Mouse (Mus musculus) layer of hippocampus, adult 18-20 months (tissue): ENCODE results near the gene H2-K1. TPM values are rescaled to one million over a fixed set of nuclear protein-coding genes. Genes with fewer than 3 reads are reported as not detected.
A peak's percentile ranks its signal among the peaks of the same experiment; 100 is the strongest.

Experiments used
- DNase-seq, 2 experiments: peaks; one replicate each; pipeline ENCODE4 v3.0.0; 2022; ENCODE audit warnings: low spot score in 2 of 2
- long read RNA-seq: library from polyadenylated mRNA; stranded (forward); transcript quantifications from one replicate; pipeline ENCODE4 v2.0.0, GENCODE M21; 2021
- total RNA-seq, 2 experiments: library from RNA; stranded (reverse); gene quantifications; 2 replicates each; pipeline ENCODE4 v1.2.3; 2021

The H2-K1 gene
- total RNA-seq = 10 to 100 TPM; 25.5 to 26.9 TPM
- long read RNA-seq, transcript H2-K1-201 (8 exons, 1,619 nt) = major isoform, 9 of 20 reads
- long read RNA-seq, partial matches to known transcripts = 2 of 20 reads
- long read RNA-seq, other reads (novel, unspliced or antisense) = 4 of 20 reads

DNA sequence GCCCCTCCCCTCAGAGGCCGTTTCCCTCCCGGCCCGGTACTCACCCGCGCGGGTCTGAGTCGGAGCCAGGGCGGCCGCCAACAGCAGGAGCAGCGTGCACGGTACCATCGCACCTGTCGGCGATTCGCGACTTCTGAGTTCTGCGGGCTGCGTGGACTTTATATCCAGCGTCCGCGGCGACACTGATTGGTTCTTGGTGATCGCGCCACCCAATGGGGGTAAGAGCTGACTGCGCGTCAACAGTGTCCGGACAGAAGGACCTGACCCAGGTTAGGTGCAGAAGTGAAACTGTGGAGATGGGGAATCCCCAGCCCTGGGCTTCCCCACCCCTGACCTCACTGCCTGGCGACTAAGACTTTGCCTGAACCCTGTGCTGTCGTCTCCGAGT is at the start of gene H2-K1:
Gene H2-K1 (minus strand): TSS at position 198 of the 388 bp plus-strand sequence.
- DNase-seq = peak in 1 of 2 experiments; percentile 73

DNA sequence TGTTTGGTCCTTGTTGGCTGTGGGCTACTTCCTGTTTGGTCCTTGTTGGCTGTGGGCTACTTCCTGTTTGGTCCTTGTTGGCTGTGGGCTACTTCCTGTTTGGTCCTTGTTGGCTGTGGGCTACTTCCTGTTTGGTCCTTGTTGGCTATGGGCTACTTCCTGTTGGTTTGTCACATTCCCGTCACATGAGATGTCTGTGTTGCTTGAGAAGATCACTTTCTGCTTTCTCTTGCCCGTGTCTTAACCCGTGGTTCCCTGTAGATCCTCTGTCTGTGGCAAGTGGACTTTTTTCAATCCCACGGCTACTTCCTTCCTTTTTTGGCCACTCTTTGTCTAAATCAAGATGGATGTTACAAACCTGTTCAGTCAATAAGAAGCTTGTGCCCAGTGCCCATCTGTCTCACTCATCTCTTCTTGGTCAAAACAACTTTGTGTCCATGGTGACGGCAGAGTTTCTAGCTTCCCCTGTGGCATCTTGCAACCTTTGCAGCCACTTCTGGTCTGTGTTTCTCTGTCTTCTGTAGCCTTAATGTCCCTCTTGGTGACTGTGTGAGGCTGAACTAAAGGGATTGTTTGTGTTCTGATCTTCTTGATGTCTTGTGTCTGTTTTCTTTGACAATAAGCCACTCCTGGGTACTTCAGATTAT is 47.4 kb upstream of the H2-K1 start:
- no peak for DNase-seq

- DNase-seq = no peak
Observed at GRCm38 (mm10) chr17:34045941-34046340, 45.8 kb upstream of the H2-K1 start.

GRCm38 (mm10) chr17:34039562-34040450 is 39.7 kb upstream of the H2-K1 start:
- DNase-seq = no peak

DNA sequence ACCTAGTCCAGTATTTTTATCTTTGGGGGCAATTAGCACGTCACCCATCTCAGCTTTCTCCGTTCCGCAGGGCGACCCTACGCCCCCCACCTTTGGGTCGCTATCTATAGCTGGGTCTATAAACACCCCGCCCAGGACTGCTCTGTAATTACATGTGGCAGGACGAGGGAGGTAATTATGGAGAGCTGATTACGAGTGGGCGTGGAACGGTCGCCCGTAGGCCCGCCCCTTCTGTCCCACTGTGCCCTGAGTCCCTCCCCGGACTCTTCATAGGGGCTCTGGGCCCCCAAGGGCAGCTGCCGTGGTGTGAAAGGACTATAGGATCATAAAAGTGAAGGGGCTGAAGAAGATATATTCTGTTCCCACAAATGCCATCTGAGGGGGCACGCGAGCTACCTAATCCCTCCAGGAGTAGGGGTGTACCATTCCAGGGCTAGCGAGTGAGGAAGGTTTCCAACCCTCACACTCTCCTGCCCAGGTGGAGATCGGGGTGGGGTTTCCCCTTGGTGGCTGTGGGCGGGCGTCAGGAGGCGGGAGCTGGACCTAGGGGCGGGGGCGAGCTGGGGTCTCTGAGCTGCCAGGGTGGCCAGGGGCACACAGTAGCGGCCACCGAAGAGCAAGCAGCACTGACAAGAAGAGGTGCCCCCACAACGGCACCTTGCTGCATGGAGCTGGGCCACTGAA is 38.9 kb upstream of the H2-K1 start, which contains the start of gene Col11a2:
Gene Col11a2 (plus strand): TSS at position 560 of the 684 bp plus-strand sequence.
- DNase-seq = no peak

GRCm38 (mm10) chr17:34038440-34038839 is 38.3 kb upstream of the H2-K1 start:
- peak in 1 of 2 experiments; percentile 71 for DNase-seq

DNA sequence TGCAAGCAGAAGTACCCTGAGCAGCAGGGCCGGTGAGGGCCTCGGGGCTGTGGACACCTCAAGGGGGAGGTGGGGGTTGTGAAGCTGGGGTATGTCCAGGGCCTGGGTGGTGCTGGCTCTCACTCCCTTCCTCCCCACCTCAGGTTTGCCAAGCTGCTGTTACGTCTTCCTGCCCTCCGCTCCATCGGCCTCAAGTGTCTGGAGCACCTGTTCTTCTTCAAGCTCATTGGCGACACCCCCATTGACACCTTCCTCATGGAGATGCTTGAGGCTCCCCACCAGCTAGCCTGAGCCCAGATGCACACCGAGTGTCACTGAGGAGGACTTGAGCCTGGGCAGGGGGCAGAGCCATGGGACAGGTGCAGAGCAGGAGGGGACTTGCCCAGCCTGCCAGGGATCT is 37.1 kb upstream of the H2-K1 start:
- DNase-seq = no peak

GRCm38 (mm10) chr17:34036647-34037046 is 36.5 kb upstream of the H2-K1 start:
- DNase-seq = no peak

DNA sequence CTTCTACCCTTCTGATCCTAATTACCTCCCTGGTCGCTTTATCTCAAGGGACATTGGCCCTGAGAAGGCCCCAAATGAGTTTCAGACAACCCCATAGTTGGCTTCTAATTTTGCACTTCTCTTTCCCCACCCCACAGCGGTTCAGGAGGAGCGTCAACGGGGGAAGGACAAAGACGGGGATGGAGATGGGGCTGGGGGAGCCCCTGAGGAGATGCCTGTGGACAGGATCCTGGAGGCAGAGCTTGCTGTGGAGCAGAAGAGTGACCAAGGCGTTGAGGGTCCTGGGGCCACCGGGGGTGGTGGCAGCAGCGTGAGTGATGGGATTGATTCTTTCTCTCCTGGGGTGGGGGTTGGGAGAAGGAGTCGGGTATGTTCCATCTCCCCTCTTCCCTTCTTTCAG is 35.4 kb upstream of the H2-K1 start:
- no peak for DNase-seq

GRCm38 (mm10) chr17:34034064-34034463 is 33.9 kb upstream of the H2-K1 start:
- DNase-seq = peak in 1 of 2 experiments; percentile 74

- DNase-seq = no peak
Observed at GRCm38 (mm10) chr17:34033441-34033840, 33.3 kb upstream of the H2-K1 start.

- DNase-seq = no peak
Observed at GRCm38 (mm10) chr17:34032806-34033205, 32.7 kb upstream of the H2-K1 start.

DNA sequence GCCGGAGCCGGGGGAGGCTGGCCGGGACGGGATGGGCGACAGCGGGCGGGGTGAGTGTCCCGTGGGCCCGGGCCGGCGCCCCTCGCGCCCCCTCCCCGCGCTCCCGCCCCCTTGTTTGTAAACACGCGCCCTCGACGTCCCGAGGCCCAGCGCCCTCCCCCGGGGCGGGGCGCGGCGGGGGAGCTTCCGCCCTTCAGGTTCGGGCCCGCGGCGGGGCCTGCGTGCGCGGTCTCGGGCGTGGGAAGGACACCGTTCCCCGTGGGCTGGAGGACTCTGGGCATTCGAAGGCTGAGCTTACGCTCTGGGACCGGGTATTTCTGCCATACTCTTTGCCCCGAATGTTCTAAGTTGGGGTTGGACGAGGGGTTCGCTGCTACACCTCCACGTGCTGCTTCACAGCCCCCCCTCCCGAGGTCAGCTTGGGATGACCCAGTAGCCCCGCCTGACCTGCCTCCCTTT is 32.1 kb upstream of the H2-K1 start:
- DNase-seq = peak in 1 of 2 experiments; percentile 74

- DNase-seq = peak; percentile 97 to 98
Observed at GRCm38 (mm10) chr17:34031465-34032173, 31.5 kb upstream of the H2-K1 start, which contains the start of the genes Slc39a7 and Rxrb. Slc39a7 (minus strand) TSS chr17:34031682. Rxrb (plus strand) TSS chr17:34031812.

DNA sequence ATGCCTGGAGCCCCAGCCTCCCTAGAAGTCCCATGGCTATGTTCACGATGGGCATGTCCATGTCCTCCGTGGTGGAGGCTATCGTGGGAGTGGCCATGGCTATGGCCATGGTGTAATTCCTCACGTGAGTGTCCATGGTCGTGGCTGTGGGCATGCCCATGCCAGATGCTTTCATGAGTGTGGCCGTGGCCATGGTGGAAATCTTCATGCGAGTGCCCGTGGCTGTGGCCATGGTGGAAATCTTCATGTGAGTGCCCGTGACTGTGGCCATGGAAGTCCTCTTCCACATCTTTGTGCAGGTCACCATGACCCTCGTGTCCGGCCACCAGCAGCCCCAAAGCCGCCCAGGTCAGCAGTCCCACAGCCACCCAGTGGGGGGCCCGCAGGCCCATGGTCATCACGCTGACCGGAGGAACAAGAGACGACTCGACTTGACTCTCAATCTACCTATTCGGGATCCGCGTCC is 30.7 kb upstream of the H2-K1 start:
- no peak for DNase-seq

DNA sequence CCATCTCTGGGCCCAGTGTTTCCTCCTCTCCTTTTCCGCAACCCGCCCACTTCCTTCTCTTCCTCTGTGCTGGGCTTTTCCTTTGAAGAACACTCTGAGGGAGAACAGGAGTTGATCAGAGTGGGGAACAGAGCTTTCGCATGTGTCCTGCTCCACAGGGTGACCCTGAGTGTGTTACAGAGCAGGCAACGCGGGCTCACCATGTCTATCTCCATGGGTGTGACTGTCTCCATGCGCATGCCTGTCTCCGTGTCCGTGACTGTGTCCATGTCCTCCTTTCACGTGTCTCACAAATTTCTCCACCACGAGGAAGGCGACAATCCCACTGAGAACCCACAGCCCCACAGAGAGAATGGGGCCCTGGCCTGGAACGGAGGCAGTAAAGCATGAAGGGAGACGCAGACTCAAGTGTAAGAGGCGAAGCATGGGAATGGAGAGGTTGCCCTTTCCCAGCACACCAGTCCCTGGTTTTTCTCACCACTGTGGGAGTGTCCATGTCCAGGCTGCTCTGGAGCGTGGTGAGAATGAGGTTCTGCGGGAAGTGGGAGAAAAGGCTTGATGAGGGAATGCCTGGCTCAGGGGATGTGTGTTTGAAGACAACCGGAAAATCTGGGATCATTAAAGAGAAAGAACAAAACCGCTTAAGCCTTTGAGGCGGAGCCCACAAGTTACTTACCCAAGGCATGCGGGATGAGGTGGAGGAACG is 29.9 kb upstream of the H2-K1 start:
- DNase-seq = no peak

- no peak for DNase-seq
Observed at GRCm38 (mm10) chr17:34029150-34029889, 29.2 kb upstream of the H2-K1 start.

- no peak for DNase-seq
Observed at GRCm38 (mm10) chr17:34028501-34029149, 28.5 kb upstream of the H2-K1 start.
